Mouse (Mus musculus) retina, postnatal 1 day (tissue): Measurements from ENCODE around the gene Deaf1.
A peak's percentile ranks its signal among the peaks of the same experiment; 100 is the strongest.

Experiments used
- DNase-seq: peaks from one replicate; pipeline ENCODE4 v3.0.0-alpha.2; 2012

Deaf1 gene

GRCm38 (mm10) chr7:141327469-141328372 is at the start of gene Deaf1, which contains the start of gene Tmem80:
TSS of gene Deaf1 (minus strand) at chr7:141327690.
TSS of gene Tmem80 (plus strand) at chr7:141327739.
- peak; percentile 99 for DNase-seq

- DNase-seq, result no peak
Observed at GRCm38 (mm10) chr7:141374399-141374798, 46.9 kb upstream of the Deaf1 start.

GRCm38 (mm10) chr7:141373611-141374010 is 46.1 kb upstream of the Deaf1 start:
- no peak for DNase-seq

- no peak for DNase-seq
Observed at GRCm38 (mm10) chr7:141371942-141372595, 44.6 kb upstream of the Deaf1 start.

GRCm38 (mm10) chr7:141369918-141370317 is 42.4 kb upstream of the Deaf1 start:
- DNase-seq, result no peak

- no peak for DNase-seq
Observed at GRCm38 (mm10) chr7:141367358-141367757, 39.9 kb upstream of the Deaf1 start.

GRCm38 (mm10) chr7:141365049-141365445 is 37.6 kb upstream of the Deaf1 start:
- DNase-seq, result no peak

GRCm38 (mm10) chr7:141364349-141365048 is 37.0 kb upstream of the Deaf1 start:
- no peak for DNase-seq

GRCm38 (mm10) chr7:141363752-141364125 is 36.2 kb upstream of the Deaf1 start:
- no peak for DNase-seq

GRCm38 (mm10) chr7:141363106-141363751 is 35.7 kb upstream of the Deaf1 start:
- peak; percentile 82 for DNase-seq

- peak; percentile 20 for DNase-seq
Observed at GRCm38 (mm10) chr7:141361510-141361909, 34.0 kb upstream of the Deaf1 start.

- DNase-seq, result no peak
Observed at GRCm38 (mm10) chr7:141356971-141357370, 29.5 kb upstream of the Deaf1 start.

- peak; percentile 58 for DNase-seq
Observed at GRCm38 (mm10) chr7:141355626-141356326, 28.3 kb upstream of the Deaf1 start.

GRCm38 (mm10) chr7:141355051-141355450 is 27.6 kb upstream of the Deaf1 start:
- DNase-seq, result peak; percentile 23

GRCm38 (mm10) chr7:141351061-141351460 is 23.6 kb upstream of the Deaf1 start:
- no peak for DNase-seq

- DNase-seq, result no peak
Observed at GRCm38 (mm10) chr7:141344787-141345186, 17.3 kb upstream of the Deaf1 start.

GRCm38 (mm10) chr7:141343696-141344095 is 16.2 kb upstream of the Deaf1 start:
- no peak for DNase-seq

- no peak for DNase-seq
Observed at GRCm38 (mm10) chr7:141343230-141343629, 15.7 kb upstream of the Deaf1 start.

GRCm38 (mm10) chr7:141341689-141342226 is 14.3 kb upstream of the Deaf1 start:
- DNase-seq, result no peak

GRCm38 (mm10) chr7:141340476-141340875 is 13.0 kb upstream of the Deaf1 start:
- no peak for DNase-seq

- no peak for DNase-seq
Observed at GRCm38 (mm10) chr7:141340023-141340422, 12.5 kb upstream of the Deaf1 start.
